Mouse (Mus musculus): ENCODE data around the gene Hbp1.

Hbp1 gene

GRCm38 (mm10) chr12:31907436-31907835, 42.9 kb downstream of the Hbp1 start:
- DNase-seq (ENCODE audit: low spot score in 2 of 2), result no peak

DNA sequence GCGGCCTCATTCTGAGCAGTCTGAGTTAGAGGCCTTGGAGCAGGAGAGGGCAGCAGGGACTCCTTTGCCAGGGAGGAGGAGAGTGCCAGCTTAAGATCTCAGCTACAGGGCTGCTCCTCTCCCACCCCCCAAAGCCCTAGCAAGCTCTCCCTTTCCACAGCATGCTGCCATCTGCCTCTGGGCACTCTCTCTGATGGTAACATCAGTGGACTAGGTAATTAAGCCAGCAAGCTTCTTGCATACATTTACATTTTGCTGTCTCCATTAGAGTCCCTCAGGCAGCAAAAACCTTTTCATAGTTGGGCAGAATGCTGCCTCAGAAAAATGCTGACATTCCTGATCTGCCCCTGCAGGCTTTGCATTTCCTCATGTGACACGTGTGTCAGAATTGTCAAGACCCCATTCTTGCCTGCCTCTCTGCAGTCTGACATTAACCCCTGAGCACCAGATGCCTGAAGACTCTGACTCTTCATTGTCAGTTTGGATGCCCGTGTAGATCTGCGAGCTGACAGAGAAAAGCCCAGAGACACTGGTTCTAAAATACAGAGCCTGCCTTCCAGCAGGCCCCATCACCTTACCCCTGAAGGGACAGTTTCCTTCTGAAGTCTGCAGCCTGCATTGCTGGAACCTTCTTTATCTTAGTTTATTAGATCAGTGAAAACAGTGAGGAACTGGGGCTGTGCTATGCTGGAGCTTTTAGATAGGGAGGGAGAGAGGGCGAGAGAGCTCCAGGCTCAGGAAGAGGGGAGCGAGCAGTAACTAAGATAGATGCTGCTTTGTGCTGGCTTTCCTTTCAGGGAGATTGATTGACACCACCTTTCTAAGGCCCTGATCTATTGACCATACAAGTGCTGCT, 44.4 kb downstream of the Hbp1 start:
- no peak for DNase-seq (ENCODE audit: low spot score in 2 of 2)

DNA sequence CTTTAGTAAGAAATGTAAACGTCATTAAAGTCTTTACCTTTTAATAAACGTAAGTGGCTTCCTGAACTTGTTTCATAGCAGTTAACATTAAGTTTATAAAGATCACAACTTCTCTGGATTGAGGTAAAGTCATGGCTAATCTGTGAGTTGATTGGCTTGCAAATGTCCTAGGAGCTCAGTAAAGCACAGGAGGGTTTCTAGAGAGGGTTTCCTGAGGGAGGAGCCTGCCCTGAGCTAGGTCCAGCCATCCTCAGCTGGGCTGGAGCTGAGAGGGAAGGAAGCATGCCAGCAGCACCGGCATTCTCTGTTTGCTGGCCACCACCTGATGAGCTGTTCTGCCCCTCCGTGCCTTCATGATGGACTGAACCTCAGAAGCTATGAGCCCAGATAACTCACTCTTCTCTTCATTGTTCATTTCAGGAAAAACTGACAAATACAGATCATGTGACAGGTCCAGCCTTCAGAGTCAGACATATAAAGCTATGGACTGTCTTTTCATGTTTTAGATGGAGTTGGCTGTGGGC, 49.9 kb downstream of the Hbp1 start:
- DNase-seq (ENCODE audit: low spot score in 2 of 2), result no peak

GRCm38 (mm10) chr12:31897456-31897855, 52.9 kb downstream of the Hbp1 start:
- DNase-seq (ENCODE audit: low spot score in 2 of 2), result no peak

- DNase-seq (ENCODE audit: low spot score in 2 of 2), result no peak
Observed at GRCm38 (mm10) chr12:31896986-31897385, 53.3 kb downstream of the Hbp1 start.

GRCm38 (mm10) chr12:31896295-31896694, 54.0 kb downstream of the Hbp1 start:
- no peak for DNase-seq (ENCODE audit: low spot score in 2 of 2)

GRCm38 (mm10) chr12:31895888-31896287, 54.4 kb downstream of the Hbp1 start:
- no peak for DNase-seq (ENCODE audit: low spot score in 2 of 2)

GRCm38 (mm10) chr12:31895095-31895734, 55.1 kb downstream of the Hbp1 start:
- DNase-seq (ENCODE audit: low spot score in 2 of 2), result no peak

- no peak for DNase-seq (ENCODE audit: low spot score in 2 of 2)
Observed at GRCm38 (mm10) chr12:31892771-31893170, 57.6 kb downstream of the Hbp1 start.

- DNase-seq (ENCODE audit: low spot score in 2 of 2), result no peak
Observed at GRCm38 (mm10) chr12:31892079-31892478, 58.3 kb downstream of the Hbp1 start.

- DNase-seq (ENCODE audit: low spot score in 2 of 2), result no peak
Observed at GRCm38 (mm10) chr12:31890685-31891084, 59.6 kb downstream of the Hbp1 start.

DNA sequence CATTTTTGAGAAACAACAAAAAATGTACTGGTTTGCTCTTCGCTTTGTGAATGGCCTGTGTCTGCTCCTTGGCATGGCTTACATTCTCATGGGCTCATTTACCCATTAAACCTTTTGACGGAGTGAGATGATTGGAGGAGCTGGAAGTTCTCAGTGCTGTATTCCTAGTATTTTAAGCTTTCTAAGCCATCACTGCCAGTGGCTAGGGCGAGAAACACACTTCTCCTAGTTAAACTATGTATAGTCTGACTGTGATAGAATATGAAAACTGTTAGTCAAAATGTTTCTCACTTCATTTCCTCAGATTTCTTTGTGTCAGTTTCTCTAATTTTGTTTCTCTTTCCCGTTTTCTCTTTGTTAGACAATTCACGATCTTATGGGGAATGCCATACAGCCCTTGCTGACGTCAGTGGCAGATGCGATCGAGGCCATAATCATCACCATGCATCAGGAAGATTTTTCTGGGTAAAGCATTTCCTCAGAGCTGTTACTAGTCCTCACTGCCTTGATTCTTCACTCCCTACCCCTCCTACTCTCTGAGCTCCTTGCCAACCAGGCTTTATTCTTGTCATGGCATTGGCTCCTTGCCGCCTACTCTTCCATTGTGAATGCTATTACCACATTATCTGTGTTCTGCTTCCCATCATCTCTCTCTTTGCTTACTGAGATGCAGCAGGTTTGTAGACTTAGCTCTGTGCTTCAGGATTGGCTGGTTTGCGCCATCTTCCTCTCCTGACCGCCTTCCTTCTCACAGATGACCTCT, 64.3 kb downstream of the Hbp1 start:
- no peak for DNase-seq (ENCODE audit: low spot score in 2 of 2)

- no peak for DNase-seq (ENCODE audit: low spot score in 2 of 2)
Observed at GRCm38 (mm10) chr12:31885084-31885483, 65.3 kb downstream of the Hbp1 start.

DNA sequence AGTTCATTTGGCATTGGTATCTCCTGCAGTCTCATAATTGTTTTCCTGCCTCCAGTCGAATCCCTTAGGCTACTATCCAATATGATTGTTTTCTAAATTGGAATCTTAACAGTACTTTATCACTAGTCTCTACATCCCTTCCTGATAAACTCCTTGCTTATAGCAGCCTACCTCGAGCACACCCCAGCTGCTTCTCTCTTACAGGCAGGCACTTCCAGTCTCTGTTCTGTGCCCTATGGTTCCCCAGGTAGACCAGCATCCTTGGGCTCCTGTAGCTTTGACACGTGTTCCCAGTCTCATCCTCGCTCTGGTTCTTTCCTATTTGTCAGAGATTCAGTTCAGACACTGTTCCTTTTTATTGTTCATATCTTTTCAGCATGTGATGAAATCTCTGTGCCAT, 66.0 kb downstream of the Hbp1 start:
- no peak for DNase-seq (ENCODE audit: low spot score in 2 of 2)

DNA sequence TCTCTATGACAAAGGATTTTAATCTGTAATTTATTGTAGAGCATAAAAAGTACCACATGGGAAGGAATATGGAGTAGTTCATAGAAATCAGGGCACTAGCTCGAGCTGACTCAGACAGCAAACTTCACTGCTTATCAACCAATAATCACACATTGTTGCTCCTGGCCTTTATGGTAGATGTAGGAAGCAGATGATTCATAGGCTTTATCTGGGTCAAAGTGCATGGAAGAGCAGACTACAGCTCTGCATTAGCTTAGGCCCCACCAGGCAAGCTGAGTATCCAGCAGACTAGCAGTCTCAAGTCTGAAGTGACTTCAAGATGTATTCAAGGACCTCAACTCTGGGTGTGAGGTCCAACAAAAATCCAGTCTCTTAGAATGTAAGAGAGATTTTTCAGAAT, 67.6 kb downstream of the Hbp1 start:
- no peak for DNase-seq (ENCODE audit: low spot score in 2 of 2)

GRCm38 (mm10) chr12:31876775-31877174, 73.6 kb downstream of the Hbp1 start:
- no peak for DNase-seq (ENCODE audit: low spot score in 2 of 2)

Measured in spleen, postnatal 4 days (tissue).